Mouse (Mus musculus) testis, postnatal 14 days (tissue): Measurements from ENCODE around the gene Zfp36.

Experiments
- DNase-seq: peaks from one replicate; pipeline ENCODE4 v3.0.0; 2021; ENCODE audit warnings: low spot score

The Zfp36 gene

GRCm38 (mm10) chr7:28384162-28384561, 4.1 kb upstream of the Zfp36 start:
- no peak for DNase-seq

GRCm38 (mm10) chr7:28383606-28384005, 3.6 kb upstream of the Zfp36 start:
- DNase-seq, result no peak

GRCm38 (mm10) chr7:28382981-28383396, 2.9 kb upstream of the Zfp36 start:
- no peak for DNase-seq

- DNase-seq, result no peak
Measured at GRCm38 (mm10) chr7:28382347-28382951, 2.4 kb upstream of the Zfp36 start.

- DNase-seq, result peak; percentile 84
Measured at GRCm38 (mm10) chr7:28381938-28382337, 1.9 kb upstream of the Zfp36 start.

DNA sequence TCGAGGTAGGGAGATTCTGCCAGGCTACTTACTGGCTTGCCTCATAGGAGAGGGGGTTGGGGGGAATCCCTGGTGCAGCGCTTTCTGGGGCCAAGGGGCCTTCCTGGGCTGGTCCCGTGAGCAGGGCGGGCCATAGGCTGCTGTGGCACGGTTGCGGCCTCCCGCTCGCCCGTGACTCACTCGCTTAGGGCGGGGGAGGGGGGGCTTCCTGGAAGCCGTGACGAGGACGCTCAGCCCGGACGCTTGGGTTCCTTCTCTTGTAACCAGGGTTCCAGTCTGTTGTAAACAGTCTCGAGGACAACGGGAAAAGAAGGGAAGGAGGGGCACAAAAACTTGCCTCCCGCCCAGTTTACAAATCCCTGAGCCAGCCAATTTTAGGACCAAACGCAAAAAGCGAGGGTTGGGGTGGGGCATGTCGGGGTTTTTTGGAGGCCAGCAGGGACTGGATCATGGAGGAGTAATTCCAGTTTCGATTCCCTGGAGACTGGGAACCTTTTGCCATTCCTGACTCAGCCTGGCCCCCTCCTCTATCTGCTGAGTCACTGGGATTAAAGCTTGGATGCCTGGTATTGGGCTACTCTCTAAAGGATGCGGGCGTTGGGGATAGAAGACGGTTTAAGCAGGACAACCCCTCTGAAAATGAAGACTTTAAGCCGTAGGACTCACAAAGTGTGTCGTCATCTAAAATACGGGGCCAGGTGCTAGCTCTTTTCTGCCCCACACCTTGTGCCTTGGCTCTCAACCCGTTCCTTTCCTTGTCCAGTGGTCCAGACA, 1.2 kb upstream of the Zfp36 start:
- peak; percentile 76 for DNase-seq

DNA sequence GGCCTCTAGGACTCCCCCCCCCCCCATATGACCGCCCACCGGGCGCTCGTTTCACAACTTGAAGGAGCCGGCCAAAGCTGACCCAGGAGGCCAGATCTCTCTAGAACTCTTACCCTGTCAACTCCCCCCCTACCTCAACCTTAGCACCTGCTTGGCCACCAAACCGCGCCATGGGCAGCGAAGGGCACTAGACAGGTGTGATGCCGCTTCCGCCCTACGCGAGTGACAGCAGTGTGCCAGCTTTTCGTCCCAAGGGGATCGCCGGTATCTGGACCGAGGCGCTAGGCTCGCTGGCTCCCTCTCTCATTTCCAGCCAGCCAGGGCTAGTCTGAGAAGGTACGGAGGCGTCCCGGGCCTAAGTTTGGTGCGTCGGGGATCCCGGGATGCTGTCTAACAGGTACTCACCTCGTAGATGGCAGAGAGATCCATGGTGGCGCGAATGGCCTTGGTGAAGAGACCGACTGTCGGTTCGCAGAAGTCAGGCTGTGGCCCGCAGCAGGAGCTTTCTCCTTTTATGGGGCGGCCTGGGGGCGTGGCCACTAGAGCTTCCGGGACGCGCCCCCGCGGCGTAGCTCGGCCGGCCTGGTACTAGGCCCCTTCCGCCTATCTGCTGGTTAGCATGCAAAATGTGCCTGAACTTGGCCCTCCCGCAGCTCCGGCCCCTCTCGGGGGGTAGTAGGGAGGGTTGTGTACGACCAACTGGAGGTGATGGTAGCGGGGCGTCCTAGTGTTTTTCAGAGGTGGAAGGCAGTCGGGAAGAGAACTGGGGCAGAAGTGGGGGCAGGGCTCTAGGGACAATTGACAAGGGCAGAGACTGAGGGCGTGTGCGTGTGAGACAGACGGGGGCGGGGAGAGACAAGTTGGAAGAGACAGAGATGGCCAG, 1.0 kb downstream of the Zfp36 start:
- DNase-seq, result peak; percentile 89

DNA sequence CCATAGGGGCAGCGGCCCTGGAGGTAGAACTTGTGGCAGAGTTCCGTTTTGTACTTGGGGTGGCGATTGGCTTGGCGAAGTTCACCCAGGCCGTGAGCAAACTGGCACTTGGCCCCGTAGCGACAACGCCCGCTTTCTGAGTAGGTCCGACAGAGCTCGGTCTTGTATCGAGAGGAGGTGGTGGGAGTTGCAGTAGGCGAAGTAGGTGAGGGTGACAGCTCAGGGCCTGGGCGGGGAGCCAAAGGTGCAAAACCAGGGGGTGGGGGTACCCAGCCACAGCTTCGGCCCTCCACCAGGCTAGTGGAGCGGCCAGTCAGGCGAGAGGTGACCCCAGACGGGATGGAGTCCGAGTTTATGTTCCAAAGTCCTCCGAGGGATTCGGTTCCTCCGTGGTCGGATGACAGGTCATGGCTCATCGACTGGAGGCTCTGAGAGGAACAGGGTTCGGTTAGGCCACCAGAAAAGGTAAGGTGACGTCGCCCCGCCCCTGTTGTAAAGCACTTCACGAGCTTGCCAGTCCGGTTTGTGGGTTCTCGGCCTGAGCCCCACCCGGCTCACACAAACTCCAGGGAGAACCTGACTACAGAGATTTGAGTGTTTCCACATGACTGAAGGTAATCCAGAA, 1.9 kb downstream of the Zfp36 start:
- DNase-seq, result no peak

- DNase-seq, result no peak
Measured at GRCm38 (mm10) chr7:28377190-28378065, 2.6 kb downstream of the Zfp36 start.

DNA sequence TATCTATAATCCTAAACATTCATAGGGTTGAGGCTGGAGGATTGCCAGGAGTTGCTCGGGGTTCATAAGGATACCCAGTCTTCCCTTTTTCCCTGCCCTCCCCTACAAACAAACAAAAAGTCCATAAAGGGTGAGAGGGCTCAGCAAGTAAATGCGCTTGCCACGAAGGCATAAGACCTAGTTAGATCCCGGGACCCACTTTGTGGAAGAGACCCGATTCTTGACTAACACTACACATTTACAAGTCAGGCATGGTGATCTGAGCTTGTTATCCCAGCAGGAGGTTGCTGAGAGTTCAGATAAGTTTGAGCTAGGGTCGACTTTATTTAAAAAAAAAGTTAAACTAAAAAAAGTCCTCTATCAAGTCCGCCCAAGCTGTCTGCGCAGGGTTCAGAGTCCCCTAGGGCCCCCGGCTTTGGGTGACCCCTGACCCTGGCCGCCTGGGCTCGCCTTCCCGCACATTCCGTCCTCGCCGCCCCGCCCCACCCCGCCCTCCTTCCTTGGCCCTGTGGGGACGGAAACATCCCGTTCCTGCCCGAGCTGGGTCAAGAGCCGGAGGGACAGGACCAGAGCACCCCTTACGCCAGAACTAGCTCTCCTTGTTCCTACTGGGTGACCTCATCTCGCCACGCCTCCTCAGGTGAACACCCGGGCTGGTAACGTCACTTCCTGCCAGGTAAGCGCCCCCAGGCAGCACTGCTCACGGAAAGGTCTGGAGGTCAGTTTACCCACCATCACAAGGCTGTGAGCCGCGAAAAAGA, 3.9 kb downstream of the Zfp36 start:
- peak; percentile 77 for DNase-seq

- DNase-seq, result peak; percentile 86
Measured at GRCm38 (mm10) chr7:28375176-28375921, 4.7 kb downstream of the Zfp36 start.

- DNase-seq, result no peak
Measured at GRCm38 (mm10) chr7:28374647-28375046, 5.4 kb downstream of the Zfp36 start.

DNA sequence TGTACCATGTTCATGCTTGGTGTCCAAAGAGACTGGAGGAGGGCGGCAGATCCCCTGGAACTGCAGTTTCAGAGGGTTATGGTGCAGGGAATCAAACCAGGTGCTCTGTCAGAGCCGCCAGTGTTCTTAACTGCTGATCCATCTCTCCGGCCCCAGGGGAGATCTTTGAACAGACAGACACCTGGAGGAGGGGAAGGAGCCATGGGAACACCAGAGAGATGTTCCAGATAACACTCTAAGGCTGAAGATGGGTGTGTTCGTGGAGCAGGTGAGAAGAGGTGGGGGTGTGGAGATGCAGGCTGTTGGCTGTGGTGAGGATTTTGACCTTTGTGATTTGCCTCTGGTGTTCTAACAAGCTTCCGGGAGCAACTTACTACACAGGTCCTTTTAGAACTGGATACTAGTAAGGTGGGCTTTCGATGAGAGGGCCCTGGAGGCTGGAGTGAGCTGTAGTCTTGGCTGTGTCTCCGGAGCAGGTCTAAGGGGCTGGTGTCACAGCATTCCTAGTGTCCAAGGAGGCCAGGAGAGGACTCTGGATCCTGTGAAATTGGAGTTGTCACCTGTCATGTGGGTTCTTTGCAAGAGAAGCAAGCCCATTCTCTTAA, 6.1 kb downstream of the Zfp36 start:
- no peak for DNase-seq

GRCm38 (mm10) chr7:28373131-28373581, 6.9 kb downstream of the Zfp36 start:
- DNase-seq, result peak; percentile 68

DNA sequence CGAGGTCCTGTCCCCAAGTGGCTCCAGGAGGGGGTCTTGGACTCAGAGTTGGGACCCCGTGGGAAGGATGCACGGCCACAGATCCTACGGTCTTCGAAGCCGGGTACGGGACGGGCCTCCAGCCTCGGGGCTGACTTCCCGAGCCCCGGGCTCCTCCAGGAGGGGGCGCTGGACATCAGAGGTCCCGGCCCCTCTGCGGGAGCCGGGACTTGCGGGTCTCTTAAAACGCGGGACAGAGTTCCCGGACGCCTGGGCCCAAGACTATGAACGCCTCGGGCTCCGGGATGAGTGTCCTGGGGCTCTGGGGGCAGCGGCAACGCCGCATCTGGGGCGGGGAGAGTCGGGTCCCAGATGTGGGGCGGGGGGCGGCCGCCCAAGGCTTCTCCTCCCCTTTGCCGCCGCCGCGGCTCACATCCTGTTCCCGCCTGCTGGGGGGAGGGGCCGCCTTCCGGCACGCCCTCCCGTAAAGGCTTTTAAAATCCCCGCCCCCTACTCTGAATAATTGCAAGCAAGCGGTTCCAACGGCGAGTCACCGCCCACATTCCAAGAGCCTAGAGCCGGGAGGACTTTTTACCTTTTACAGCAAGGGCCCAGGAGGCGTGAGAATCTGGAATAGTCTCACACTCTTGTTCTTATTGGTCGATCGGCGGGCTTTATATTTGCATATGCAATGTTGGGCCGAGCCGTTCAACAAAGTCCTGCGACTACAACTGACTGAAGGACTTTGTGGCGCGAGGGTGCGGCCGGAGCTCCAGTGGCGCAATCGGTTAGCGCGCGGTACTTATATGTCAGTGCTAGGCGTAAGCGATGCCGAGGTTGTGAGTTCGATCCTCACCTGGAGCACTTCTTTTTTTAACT, 7.6 kb downstream of the Zfp36 start, which contains the start of gene Plekhg2:
TSS of gene Plekhg2 (minus strand) at position 349 of the 858 bp plus-strand sequence.
- DNase-seq, result peak; percentile 97

GRCm38 (mm10) chr7:28371514-28371989, 8.5 kb downstream of the Zfp36 start:
- DNase-seq, result peak; percentile 80

DNA sequence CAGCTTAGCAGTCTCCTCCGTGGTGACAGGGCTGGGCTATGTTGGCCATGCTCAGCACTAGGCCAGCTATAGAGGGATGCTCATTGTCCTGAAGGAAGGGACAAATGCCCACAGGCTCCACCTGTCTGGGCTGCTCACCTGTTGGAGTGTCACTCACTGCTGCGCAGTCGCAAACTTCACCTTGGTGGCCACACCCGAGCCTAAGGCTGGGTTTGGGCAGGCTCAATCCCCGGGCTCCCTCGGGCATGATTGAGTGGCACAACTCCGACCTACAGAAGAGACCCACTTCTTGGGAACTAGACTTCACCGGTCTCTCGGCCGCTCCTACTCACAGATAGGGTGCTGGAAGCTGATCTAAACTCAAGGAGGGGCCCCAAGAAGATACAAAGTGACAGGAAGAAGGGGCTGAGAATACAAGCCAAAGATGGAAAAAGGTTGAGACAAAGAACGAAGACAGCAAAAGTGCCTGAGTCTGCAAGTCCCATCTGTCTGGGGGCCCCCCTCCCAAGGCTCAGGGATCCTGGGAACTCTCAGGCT, 9.0 kb downstream of the Zfp36 start:
- DNase-seq, result no peak

DNA sequence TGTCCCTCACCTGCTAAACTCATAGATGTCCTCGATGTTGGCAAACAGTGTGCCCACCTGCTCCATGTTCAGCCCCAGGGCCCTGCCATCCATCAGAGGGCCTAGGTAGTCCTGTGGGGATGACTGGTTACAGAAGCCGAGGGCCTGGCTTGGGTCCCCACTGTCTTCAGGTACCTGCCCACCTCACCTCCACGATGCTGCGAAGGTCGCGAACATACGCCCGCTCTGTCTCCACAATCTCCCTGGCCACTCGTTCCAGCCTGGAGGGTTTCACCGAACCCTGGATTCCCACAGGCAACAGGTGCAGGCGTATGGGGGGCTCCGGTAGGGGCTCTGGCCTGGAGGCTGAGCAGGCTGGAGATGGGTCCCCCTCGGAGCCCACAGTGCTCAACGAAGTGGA, 10.0 kb downstream of the Zfp36 start:
- no peak for DNase-seq
